Mouse (Mus musculus) ES-CJ7 (cell line): Measurements from ENCODE around the gene 4930432M17Rik.

ENCODE experiments used
- DNase-seq: peaks from one replicate; pipeline ENCODE4 v3.0.0; 2011; ENCODE audit warnings: low read depth, low spot score

The 4930432M17Rik gene

GRCm38 (mm10) chr3:121672135-121672790 lies 1.7 kb downstream of the 4930432M17Rik start:
- no peak for DNase-seq

- DNase-seq = no peak
Measured at GRCm38 (mm10) chr3:121678935-121679334, 8.4 kb downstream of the 4930432M17Rik start.

- no peak for DNase-seq
Measured at GRCm38 (mm10) chr3:121679443-121679842, 8.9 kb downstream of the 4930432M17Rik start.

GRCm38 (mm10) chr3:121680187-121680586 lies 9.6 kb downstream of the 4930432M17Rik start:
- DNase-seq = no peak

GRCm38 (mm10) chr3:121682439-121683411 lies 12.2 kb downstream of the 4930432M17Rik start:
- DNase-seq = no peak

GRCm38 (mm10) chr3:121684552-121684951 lies 14.0 kb downstream of the 4930432M17Rik start:
- DNase-seq = no peak

GRCm38 (mm10) chr3:121684963-121685362 lies 14.4 kb downstream of the 4930432M17Rik start:
- no peak for DNase-seq

- no peak for DNase-seq
Measured at GRCm38 (mm10) chr3:121685985-121686384, 15.4 kb downstream of the 4930432M17Rik start.

- no peak for DNase-seq
Measured at GRCm38 (mm10) chr3:121686408-121686911, 15.9 kb downstream of the 4930432M17Rik start.

- no peak for DNase-seq
Measured at GRCm38 (mm10) chr3:121687741-121688140, 17.2 kb downstream of the 4930432M17Rik start.

GRCm38 (mm10) chr3:121689029-121689428 lies 18.5 kb downstream of the 4930432M17Rik start:
- DNase-seq = no peak

GRCm38 (mm10) chr3:121689697-121690096 lies 19.1 kb downstream of the 4930432M17Rik start:
- no peak for DNase-seq

- DNase-seq = peak; percentile 19
Measured at GRCm38 (mm10) chr3:121693001-121693730, 22.6 kb downstream of the 4930432M17Rik start.

GRCm38 (mm10) chr3:121693746-121694145 lies 23.2 kb downstream of the 4930432M17Rik start:
- DNase-seq = no peak

GRCm38 (mm10) chr3:121697169-121697568 lies 26.6 kb downstream of the 4930432M17Rik start:
- DNase-seq = no peak

GRCm38 (mm10) chr3:121699401-121699800 lies 28.8 kb downstream of the 4930432M17Rik start:
- no peak for DNase-seq

- DNase-seq = no peak
Measured at GRCm38 (mm10) chr3:121699849-121700248, 29.3 kb downstream of the 4930432M17Rik start.

- DNase-seq = no peak
Measured at GRCm38 (mm10) chr3:121700364-121700952, 29.9 kb downstream of the 4930432M17Rik start.

GRCm38 (mm10) chr3:121703155-121703879 lies 32.8 kb downstream of the 4930432M17Rik start:
- DNase-seq = no peak

- DNase-seq = no peak
Measured at GRCm38 (mm10) chr3:121703880-121704243, 33.3 kb downstream of the 4930432M17Rik start.

- no peak for DNase-seq
Measured at GRCm38 (mm10) chr3:121706087-121706486, 35.5 kb downstream of the 4930432M17Rik start.
